Mouse (Mus musculus) CH12.LX (cell line): ENCODE measurements at regions not wholly inside any gene's neighbourhood (a gene's known extent, or its start where the extent isn't known, plus 50 kb on each side); places are given as distances from the start of the nearest gene placed in this dataset.

Experiments used
- DNase-seq: peaks from one replicate; pipeline ENCODE4 v3.0.0-alpha.2; 2013; ENCODE audit errors: extremely low read depth
- H3K27ac ChIP-seq: 2 replicates; pipeline ENCODE4 v1.5.1; 2012; ENCODE audit warnings: low read depth, mild to moderate bottlenecking, control low read depth, moderate library complexity; ENCODE audit not compliant: insufficient read depth
- H3K27me3 ChIP-seq: replicated peaks from 2 replicates; pipeline ENCODE3; 2012; ENCODE audit warnings: inconsistent platforms
- H3K36me3 ChIP-seq, 2 experiments: replicated peaks in 1 of 2; 2 replicates each; pipeline versions ENCODE3 to v1.6.1; 2012; ENCODE audit warnings: inconsistent platforms in 1 of 2, low read length in 1 of 2, mild to moderate bottlenecking in 1 of 2, mixed read lengths in 1 of 2, moderate library complexity in 1 of 2; ENCODE audit not compliant: control insufficient read depth in 1 of 2, insufficient read depth in 1 of 2
- H3K4me1 ChIP-seq, 2 experiments: 2 replicates each; pipeline ENCODE4 v1.6.1; 2012; ENCODE audit warnings: inconsistent platforms in 1 of 2, moderate library complexity in 1 of 2; ENCODE audit not compliant: insufficient read depth in 2 of 2, control insufficient read depth in 1 of 2
- H3K4me2 ChIP-seq: 2 replicates; pipeline ENCODE4 v1.6.1; 2012; ENCODE audit warnings: low read depth, mild to moderate bottlenecking, control low read depth; ENCODE audit not compliant: poor library complexity, insufficient read depth, severe bottlenecking
- H3K4me3 ChIP-seq, 3 experiments: fragments of 150-350 bp in 1 of 3; sonication (generic) in 1 of 3; replicated peaks in 1 of 3; 2 replicates each; pipeline versions ENCODE3 to v1.5.1; 2011 to 2012; ENCODE audit warnings: low read depth in 2 of 3, low read length in 2 of 3, mild to moderate bottlenecking in 2 of 3, moderate library complexity in 2 of 3, control low read depth in 1 of 3, improper control_type of control experiment in 1 of 3, inconsistent platforms in 1 of 3, mixed read lengths in 1 of 3; ENCODE audit not compliant: poor library complexity in 1 of 3
- H3K79me2 ChIP-seq: replicated peaks from 2 replicates; pipeline ENCODE4 v1.6.1; 2012; ENCODE audit warnings: mild to moderate bottlenecking, moderate library complexity; ENCODE audit not compliant: control insufficient read depth, poor library complexity, insufficient read depth, severe bottlenecking; ENCODE audit errors: extremely low read depth
- H3K9ac ChIP-seq: 2 replicates; pipeline ENCODE4 v1.6.1; 2012; ENCODE audit warnings: low read depth, mild to moderate bottlenecking, control low read depth, moderate library complexity; ENCODE audit not compliant: insufficient read depth
- H3K9me3 ChIP-seq: replicated peaks from 2 replicates; pipeline ENCODE3; 2012; ENCODE audit warnings: low read length, inconsistent platforms, mixed read lengths
- BHLHE40 ChIP-seq: IDR thresholded peaks from 2 replicates; pipeline ENCODE4 v1.6.1; 2011; ENCODE audit warnings: mild to moderate bottlenecking, low read depth, low read length, improper control_type of control experiment
- E2F4 ChIP-seq: IDR thresholded peaks from 2 replicates; pipeline ENCODE4 v1.6.1; 2011; ENCODE audit warnings: low read depth, low read length, improper control_type of control experiment; ENCODE audit not compliant: insufficient replicate concordance
- ELF1 ChIP-seq: IDR thresholded peaks from 2 replicates; pipeline ENCODE4 v1.6.1; 2014; ENCODE audit warnings: low read depth, mild to moderate bottlenecking, inconsistent platforms, low read length, improper control_type of control experiment
- EP300 ChIP-seq: IDR thresholded peaks from 2 replicates; pipeline ENCODE4 v1.6.1; 2011; ENCODE audit warnings: low read length, improper control_type of control experiment
- GABPA ChIP-seq: IDR thresholded peaks from 2 replicates; pipeline ENCODE4 v1.6.1; 2012; ENCODE audit warnings: low read depth, low read length, improper control_type of control experiment, inconsistent platforms; ENCODE audit not compliant: insufficient replicate concordance
- HCFC1 ChIP-seq: IDR thresholded peaks from 2 replicates; pipeline ENCODE4 v1.6.1; 2012; ENCODE audit warnings: low read depth, mild to moderate bottlenecking, inconsistent platforms, low read length, improper control_type of control experiment
- IRF4 ChIP-seq: IDR thresholded peaks from 2 replicates; pipeline ENCODE4 v1.6.1; 2014; ENCODE audit warnings: low read depth, mild to moderate bottlenecking, inconsistent platforms, low read length, improper control_type of control experiment
- JUND ChIP-seq: conservative IDR thresholded peaks from 2 replicates; pipeline ENCODE4 v1.6.1; 2011; ENCODE audit warnings: low read depth, low read length, improper control_type of control experiment
- MAFK ChIP-seq: IDR thresholded peaks from 2 replicates; pipeline ENCODE4 v1.6.1; 2011; ENCODE audit warnings: low read length, improper control_type of control experiment; ENCODE audit not compliant: insufficient replicate concordance
- MAZ ChIP-seq: IDR thresholded peaks from 2 replicates; pipeline ENCODE4 v1.6.1; 2012; ENCODE audit warnings: low read depth, mild to moderate bottlenecking, inconsistent platforms, low read length, improper control_type of control experiment, moderate library complexity
- NELFE ChIP-seq: IDR thresholded peaks from 2 replicates; pipeline ENCODE4 v1.6.1; 2011; ENCODE audit warnings: low read depth, low read length, improper control_type of control experiment
- PAX5 ChIP-seq: IDR thresholded peaks from 2 replicates; pipeline ENCODE4 v1.6.1; 2012; ENCODE audit warnings: low read length, inconsistent platforms, mixed read lengths
- POLR2AphosphoS2 ChIP-seq: IDR thresholded peaks from 2 replicates; pipeline ENCODE4 v1.6.1; 2011; ENCODE audit warnings: low read depth, low read length, improper control_type of control experiment
- RCOR1 ChIP-seq: conservative IDR thresholded peaks from 2 replicates; pipeline ENCODE4 v1.6.1; 2012; ENCODE audit warnings: low read depth, mild to moderate bottlenecking, inconsistent platforms, low read length, improper control_type of control experiment
- SIN3A ChIP-seq: IDR thresholded peaks from 2 replicates; pipeline ENCODE4 v1.6.1; 2012; ENCODE audit warnings: low read length, improper control_type of control experiment, inconsistent platforms
- SMC3 ChIP-seq: IDR thresholded peaks from 2 replicates; pipeline ENCODE4 v1.6.1; 2011; ENCODE audit warnings: low read depth, low read length, improper control_type of control experiment
- USF1 ChIP-seq: IDR thresholded peaks from 2 replicates; pipeline ENCODE4 v1.6.1; 2014; ENCODE audit warnings: low read depth, mild to moderate bottlenecking, inconsistent platforms, low read length, improper control_type of control experiment
- USF2 ChIP-seq: conservative IDR thresholded peaks from 2 replicates; pipeline ENCODE4 v1.6.1; 2011; ENCODE audit warnings: low read depth, low read length, improper control_type of control experiment
- ZKSCAN1 ChIP-seq: IDR thresholded peaks from 2 replicates; pipeline ENCODE4 v1.6.1; 2012; ENCODE audit warnings: low read depth, inconsistent platforms, low read length, improper control_type of control experiment, borderline replicate concordance
- ZMIZ1 ChIP-seq: IDR thresholded peaks from 2 replicates; pipeline ENCODE4 v1.6.1; 2012; ENCODE audit warnings: low read depth, mild to moderate bottlenecking, inconsistent platforms, low read length, improper control_type of control experiment
- ZNF384 ChIP-seq: IDR thresholded peaks from 2 replicates; pipeline ENCODE4 v1.6.1; 2012; ENCODE audit warnings: low read depth, low read length, improper control_type of control experiment, inconsistent platforms
- dilution Hi-C: fragments of 300-500 bp; cut with MboI; formaldehyde crosslinking; loops from 2 replicates; pipeline ENCODE4 v1.14.3; 2020; ENCODE audit warnings: low sequenced_read_pairs; ENCODE audit not compliant: extremely low pct_unique_long_range_greater_than_20kb, extremely low pct_ligation_motif_present
- in situ Hi-C: fragments of 300-500 bp; cut with MboI; formaldehyde crosslinking; loops from 3 replicates; pipeline ENCODE4 v1.14.3; 2019; ENCODE audit warnings: low sequenced_read_pairs, low pct_ligation_motif_present, low pct_unique_long_range_greater_than_20kb, mixed read lengths

- H3K27ac ChIP-seq = no peak overlapping the region
- H3K4me1 ChIP-seq = peaks cover 10 to 15% of the 10 kb centered on the region in 2 experiments
- no peaks in the 10 kb centered on the region for H3K27me3 ChIP-seq
- H3K4me3 ChIP-seq = no peak overlapping the region
- no peaks in the 10 kb centered on the region for H3K79me2 ChIP-seq
- in situ Hi-C loops (no loop called here), dilution Hi-C loops (no loop called here)
- TF ChIP-seq MAFK (no peak), ELF1 (no peak), IRF4 (no peak), BHLHE40 (no peak), SIN3A (no peak), ZNF384 (no peak)
- no peaks in the 10 kb centered on the region for H3K9me3 ChIP-seq
- no peaks in the 10 kb centered on the region for H3K36me3 ChIP-seq
- H3K9ac ChIP-seq = no peak overlapping the region
- DNase-seq = no peak
- H3K4me2 ChIP-seq = no peak overlapping the region
These were observed 262.1 kb upstream of the Atp2b1 start for GRCm38 (mm10) chr10:98652084-98652483.

DNA sequence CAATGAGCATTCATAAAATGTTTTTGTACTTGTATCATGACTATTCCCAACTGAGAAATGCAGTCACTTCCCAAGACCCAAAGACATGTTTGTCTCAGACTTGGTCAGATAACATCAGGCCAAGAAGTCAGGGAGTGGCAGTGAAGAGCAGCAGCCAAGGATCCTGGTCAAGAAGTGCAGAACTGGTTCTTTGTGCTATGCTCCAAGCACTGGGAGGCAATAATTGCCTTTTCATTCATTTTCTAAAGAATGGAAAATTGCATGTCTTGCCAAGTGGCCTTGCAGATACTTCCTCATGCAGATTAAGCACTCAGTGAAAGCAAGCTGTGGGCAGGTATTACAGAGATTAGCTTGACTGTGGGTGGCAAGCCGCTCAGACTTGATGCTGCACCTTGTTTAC, 253.5 kb upstream of the Atp2b1 start:
- in situ Hi-C loops (no loop called here), dilution Hi-C loops (no loop called here)
- H3K4me1 ChIP-seq = peaks cover 2 to 5% of the 10 kb centered on the region in 2 experiments; a peak in 3 of 4 replicates
- H3K9ac ChIP-seq = no peak overlapping the region
- DNase-seq = no peak
- no peaks in the 10 kb centered on the region for H3K79me2 ChIP-seq
- H3K36me3 ChIP-seq = no peaks in the 10 kb centered on the region
- H3K9me3 ChIP-seq = no peaks in the 10 kb centered on the region
- no peak overlapping the region for H3K4me2 ChIP-seq
- TF ChIP-seq GABPA = no peak
- TF ChIP-seq SMC3 = no peak
- TF ChIP-seq PAX5 = no peak
- no peak for TF ChIP-seq USF2
- TF ChIP-seq MAZ = no peak
- TF ChIP-seq ZKSCAN1 = no peak
- TF ChIP-seq NELFE = no peak
- no peak for TF ChIP-seq EP300
- no peak for TF ChIP-seq POLR2AphosphoS2
- TF ChIP-seq RCOR1 = no peak
- TF ChIP-seq E2F4 = no peak
- TF ChIP-seq JUND = no peak
- TF ChIP-seq USF1 = no peak
- TF ChIP-seq HCFC1 = no peak
- TF ChIP-seq ZMIZ1 = no peak
- H3K27me3 ChIP-seq = no peaks in the 10 kb centered on the region
- H3K27ac ChIP-seq = no peak overlapping the region
- H3K4me3 ChIP-seq = no peak overlapping the region
